Mouse (Mus musculus) hindbrain, embryonic 11.5 days (tissue): ENCODE data around the gene Gckr. TPM values are rescaled to one million over a fixed set of nuclear protein-coding genes. Genes with fewer than 3 reads are reported as not detected.

Experiments
- polyA plus RNA-seq: library from polyadenylated mRNA; unstranded; fragments of >200 nt; fragmentation: Nextera tagmentation; extraction: Ambion mirVana; gene quantifications from 2 replicates; pipeline ENCODE4 v1.2.1, GENCODE M21; 2014

The Gckr gene
- polyA plus RNA-seq, 1 experiment from 2014 or later = not detected

Other genes starting within 250 kb of the Gckr start
- 111 and 117 TPM in 2 replicates for gene Atraid, start 249.1 kb upstream of the Gckr start, polyA plus RNA-seq
- gene Slc5a6, start 248.5 kb upstream of the Gckr start, polyA plus RNA-seq = 6.3 and 7.6 TPM in 2 replicates
- 19.7 and 19.8 TPM in 2 replicates for gene Cad, start 242.7 kb upstream of the Gckr start, polyA plus RNA-seq
- gene Dnajc5g, start 191.2 kb upstream of the Gckr start, polyA plus RNA-seq = not detected in 2 replicates
- gene Slc30a3, start 189.2 kb upstream of the Gckr start, polyA plus RNA-seq = 8.4 and 9.2 TPM in 2 replicates
- gene Trim54, start 180.7 kb upstream of the Gckr start, polyA plus RNA-seq = 0.10 TPM in 1 of 2 replicates, not detected in the other
- gene Ucn, start 158.6 kb upstream of the Gckr start, polyA plus RNA-seq = not detected in 2 replicates
- 49.9 and 57.1 TPM in 2 replicates for gene Mpv17, start 143.2 kb upstream of the Gckr start, polyA plus RNA-seq
- 0.46 and 1.4 TPM in 2 replicates for gene Gm29609, start 117.5 kb upstream of the Gckr start, polyA plus RNA-seq
- 66.4 and 72.6 TPM in 2 replicates for gene Gtf3c2, start 117.3 kb upstream of the Gckr start, polyA plus RNA-seq
- 133 and 146 TPM in 2 replicates for gene Snx17, start 104.2 kb upstream of the Gckr start, polyA plus RNA-seq
- gene Eif2b4, start 104.0 kb upstream of the Gckr start, polyA plus RNA-seq = 65.8 and 66.5 TPM in 2 replicates
- gene Zfp513, start 95.1 kb upstream of the Gckr start, polyA plus RNA-seq = 4.9 and 5.7 TPM in 2 replicates
- 148 and 156 TPM in 2 replicates for gene Ppm1g, start 76.8 kb upstream of the Gckr start, polyA plus RNA-seq
- 141 and 148 TPM in 2 replicates for gene Nrbp1, start 56.6 kb upstream of the Gckr start, polyA plus RNA-seq
- gene Gm9970, start 56.2 kb upstream of the Gckr start, polyA plus RNA-seq = 0.50 and 0.80 TPM in 2 replicates
- 3.4 and 5.6 TPM in 2 replicates for gene Krtcap3, start 45.8 kb upstream of the Gckr start, polyA plus RNA-seq
- 28.8 and 30.8 TPM in 2 replicates for gene Ift172, start 6.3 kb upstream of the Gckr start, polyA plus RNA-seq
- 46.7 and 50.6 TPM in 2 replicates for gene Fndc4, start 1.4 kb upstream of the Gckr start, polyA plus RNA-seq
- 69.4 and 79.6 TPM in 2 replicates for gene Zfp512, start 155.0 kb downstream of the Gckr start, polyA plus RNA-seq
- 0.08 TPM in 1 of 2 replicates, not detected in the other for gene 4930548H24Rik, start 188.3 kb downstream of the Gckr start, polyA plus RNA-seq
- 66.7 and 73.3 TPM in 2 replicates for gene Gpn1, start 197.3 kb downstream of the Gckr start, polyA plus RNA-seq
- gene Slc4a1ap, start 229.6 kb downstream of the Gckr start, polyA plus RNA-seq = 33.4 and 34.9 TPM in 2 replicates
- gene Supt7l, start 230.4 kb downstream of the Gckr start, polyA plus RNA-seq = 21.3 and 27.4 TPM in 2 replicates